ENCODE assay signal across 10 mouse cellular contexts in genomic region chr5:124449494-124449893, GRCm38 (mm10). TPM values are rescaled to one million over a fixed set of nuclear protein-coding genes. Genes with fewer than 3 reads are reported as not detected.
DNase-seq lines count a peak whose midpoint lies in the region; ATAC-seq and TF ChIP-seq lines count a peak whose summit lies in the region.
"Had no signal": no experiment of that assay in that cellular context is flagged by ENCODE, and none has a peak within 500 bp of the region (broad histone marks: within the 10 kb centered on the region; RNA-seq: fewer than 3 reads in every experiment).

No protein-coding gene starts in this region.

- peaks cover 54% of the 10 kb centered on the region for H3K4me1 ChIP-seq in heart, embryonic 10.5 days
- peaks cover 88% of the 10 kb centered on the region for H3K4me1 ChIP-seq in G1E (ENCODE audit: insufficient read depth, low read depth, low read length)
- peaks cover 41% of the 10 kb centered on the region for H3K4me1 ChIP-seq in embryonic facial prominence, embryonic 10.5 days
- H3K4me1 ChIP-seq in liver, embryonic 11.5 days (replicated peaks; ENCODE audit: control insufficient read depth, insufficient read depth, low read length), result peaks cover 44% of the 10 kb centered on the region
- peaks cover 25% of the 10 kb centered on the region for H3K4me1 ChIP-seq in hindbrain, embryonic 12.5 days

- H3K36me3 ChIP-seq in heart, embryonic 10.5 days, result peaks cover 78% of the 10 kb centered on the region
- H3K36me3 ChIP-seq in G1E (replicated peaks), result peaks cover 82% of the 10 kb centered on the region
- peaks cover 81% of the 10 kb centered on the region for H3K36me3 ChIP-seq in embryonic facial prominence, embryonic 10.5 days (replicated peaks)
- peaks cover 60% of the 10 kb centered on the region for H3K36me3 ChIP-seq in liver, embryonic 11.5 days (ENCODE audit: control insufficient read depth, insufficient read depth, low read length)
- H3K36me3 ChIP-seq in hindbrain, embryonic 12.5 days, result peaks cover 67% of the 10 kb centered on the region

- no peak for ATAC-seq in G1E (ENCODE audit: extremely low read depth, insufficient number of reproducible peaks, low FRiP score, poor library complexity, severe bottlenecking)
- ATAC-seq in liver, embryonic 11.5 days (replicated peaks; ENCODE audit: low FRiP score), result no peak
- ATAC-seq in hindbrain, embryonic 12.5 days (ENCODE audit: low FRiP score), result no peak
- ATAC-seq: forebrain, embryonic 13.5 days had no signal

- no peak overlapping the region for H3K4me3 ChIP-seq in heart, embryonic 10.5 days
- peak overlapping the region; percentile 10; the same call in 1 of the 2 replicates for H3K4me3 ChIP-seq in G1E (ENCODE audit: low read depth, low read length)
- H3K4me3 ChIP-seq in embryonic facial prominence, embryonic 10.5 days, result peak overlapping the region; percentile 24; the same call in 1 of the 2 replicates
- no peak overlapping the region for H3K4me3 ChIP-seq in liver, embryonic 11.5 days (ENCODE audit: low read depth, low read length)
- H3K4me3 ChIP-seq in hindbrain, embryonic 12.5 days, result no peak overlapping the region
- H3K4me3 ChIP-seq: forebrain, embryonic 13.5 days had no signal

- no peaks in the 10 kb centered on the region for H3K9me3 ChIP-seq in heart, embryonic 10.5 days
- H3K9me3 ChIP-seq in G1E (replicated peaks), result no peaks in the 10 kb centered on the region
- H3K9me3 ChIP-seq in embryonic facial prominence, embryonic 10.5 days, result no peaks in the 10 kb centered on the region
- no peaks in the 10 kb centered on the region for H3K9me3 ChIP-seq in liver, embryonic 11.5 days (ENCODE audit: control insufficient read depth, low read length)
- H3K9me3 ChIP-seq in hindbrain, embryonic 12.5 days (replicated peaks), result no peaks in the 10 kb centered on the region
- H3K9me3 ChIP-seq: forebrain, embryonic 13.5 days had no signal

- H3K9ac ChIP-seq in liver, embryonic 11.5 days (ENCODE audit: low read depth, low read length), result peak overlapping the region; percentile 35; the same call in 1 of the 2 replicates
- H3K9ac ChIP-seq in hindbrain, embryonic 12.5 days, result no peak overlapping the region
- H3K9ac ChIP-seq: forebrain, embryonic 13.5 days had no signal

- no peak for TF ChIP-seq CTCF in G1E (IDR thresholded peaks at IDR 0.05; ENCODE audit: low read depth, low read length)

- H3K27me3 ChIP-seq in heart, embryonic 10.5 days (ENCODE audit: insufficient read depth, poor library complexity, severe bottlenecking), result no peaks in the 10 kb centered on the region
- no peaks in the 10 kb centered on the region for H3K27me3 ChIP-seq in G1E (ENCODE audit: insufficient read depth, low read length)
- no peaks in the 10 kb centered on the region for H3K27me3 ChIP-seq in embryonic facial prominence, embryonic 10.5 days (replicated peaks; ENCODE audit: low read depth, poor library complexity, severe bottlenecking)
- no peaks in the 10 kb centered on the region for H3K27me3 ChIP-seq in liver, embryonic 11.5 days (replicated peaks; ENCODE audit: control insufficient read depth, insufficient read depth, low read length)
- no peaks in the 10 kb centered on the region for H3K27me3 ChIP-seq in hindbrain, embryonic 12.5 days
- H3K27me3 ChIP-seq: forebrain, embryonic 13.5 days had no signal

- WGBS in heart, embryonic 10.5 days, result 81% methylated on average over 6 of the region's 6 CpGs
- WGBS in embryonic facial prominence, embryonic 10.5 days, result 81% methylated on average over 6 of the region's 6 CpGs
- 81% methylated on average over 6 of the region's 6 CpGs for WGBS in liver, embryonic 11.5 days
- 76% methylated on average over 6 of the region's 6 CpGs for WGBS in hindbrain, embryonic 12.5 days

- peak; percentile 45 to 52 for DNase-seq in heart, adult 18-20 months
- no peak for DNase-seq in heart, embryonic 10.5 days (ENCODE audit: low spot score)
- no peak for DNase-seq in G1E (ENCODE audit: low spot score)
- no peak for DNase-seq in embryonic facial prominence, embryonic 10.5 days (ENCODE audit: low spot score)
- no peak for DNase-seq in liver, embryonic 11.5 days (ENCODE audit: low spot score)
- DNase-seq in embryo, embryonic 10.5 days (ENCODE audit: low spot score), result no peak
- no peak for DNase-seq in frontal cortex, postnatal 36 days (ENCODE audit: low spot score in 2 of 2)

- H3K27ac ChIP-seq in heart, embryonic 10.5 days, result no peak overlapping the region
- H3K27ac ChIP-seq in embryonic facial prominence, embryonic 10.5 days (replicated peaks), result no peak overlapping the region
- no peak overlapping the region for H3K27ac ChIP-seq in liver, embryonic 11.5 days (ENCODE audit: low read depth, low read length)
- H3K27ac ChIP-seq in hindbrain, embryonic 12.5 days, result no peak overlapping the region
- H3K27ac ChIP-seq: forebrain, embryonic 13.5 days; macrophage had no signal

- no peak overlapping the region; the same call in 1 of the 2 replicates for H3K4me2 ChIP-seq in liver, embryonic 11.5 days
- no peak overlapping the region for H3K4me2 ChIP-seq in hindbrain, embryonic 12.5 days (replicated peaks)
- H3K4me2 ChIP-seq: forebrain, embryonic 13.5 days had no signal

RNA-seq across cellular contexts. Expression of gene Kmt5a, which starts 9.8 kb away (rescaled TPM):
- 100 to 1,000 TPM; 205 to 229 TPM for total RNA-seq in heart, adult 18-20 months (2021)
- 49.6 and 54.5 TPM in 2 replicates for polyA plus RNA-seq in heart, embryonic 10.5 days (2016; fragmentation: Nextera tagmentation; extraction: Ambion mirVana)
- total RNA-seq in G1E (2014; fragmentation: Nextera tagmentation) (504 and 585 TPM in 2 replicates), G1E (2017) (85.1 and 91.8 TPM in 2 replicates)
- 293 and 320 TPM in 2 replicates for polyA plus RNA-seq in G1E (2012)
- polyA plus RNA-seq in embryonic facial prominence, embryonic 10.5 days (2016; fragmentation: Nextera tagmentation; extraction: Ambion mirVana), result 48.5 and 55.7 TPM in 2 replicates
- polyA plus RNA-seq in liver, embryonic 11.5 days (2014; fragmentation: Nextera tagmentation; extraction: Ambion mirVana), result 132 and 145 TPM in 2 replicates
- polyA plus RNA-seq in hindbrain, embryonic 12.5 days (2016; fragmentation: Nextera tagmentation; extraction: Ambion mirVana), result 62.9 and 67.3 TPM in 2 replicates

RNA-seq across cellular contexts. Expression of gene Sbno1, which starts 23.7 kb away (rescaled TPM):
- 10 to 100 TPM; 61.1 to 66.0 TPM for total RNA-seq in heart, adult 18-20 months (2021)
- polyA plus RNA-seq in heart, embryonic 10.5 days (2016; fragmentation: Nextera tagmentation; extraction: Ambion mirVana), result 74.4 and 80.5 TPM in 2 replicates
- total RNA-seq in G1E (2014; fragmentation: Nextera tagmentation) (260 and 302 TPM in 2 replicates), G1E (2017) (181 and 221 TPM in 2 replicates)
- 23.1 and 29.5 TPM in 2 replicates for polyA plus RNA-seq in G1E (2012)
- polyA plus RNA-seq in embryonic facial prominence, embryonic 10.5 days (2016; fragmentation: Nextera tagmentation; extraction: Ambion mirVana), result 98.3 and 103 TPM in 2 replicates
- 75.2 and 86.4 TPM in 2 replicates for polyA plus RNA-seq in liver, embryonic 11.5 days (2014; fragmentation: Nextera tagmentation; extraction: Ambion mirVana)
- 108 and 113 TPM in 2 replicates for polyA plus RNA-seq in hindbrain, embryonic 12.5 days (2016; fragmentation: Nextera tagmentation; extraction: Ambion mirVana)

RNA-seq across cellular contexts. Expression of gene Rilpl2, which starts 28.7 kb away (rescaled TPM):
- total RNA-seq in heart, adult 18-20 months (2021), result 1 to 10 TPM; 6.9 to 7.1 TPM
- polyA plus RNA-seq in heart, embryonic 10.5 days (2016; fragmentation: Nextera tagmentation; extraction: Ambion mirVana), result 13.3 and 18.3 TPM in 2 replicates
- 7.8 and 10.5 TPM in 2 replicates for total RNA-seq in G1E (2014; fragmentation: Nextera tagmentation)
- total RNA-seq in G1E (2017), result 17.3 and 21.4 TPM in 2 replicates
- polyA plus RNA-seq in G1E (2012), result 28.3 and 30.3 TPM in 2 replicates
- 24.9 and 26.0 TPM in 2 replicates for polyA plus RNA-seq in embryonic facial prominence, embryonic 10.5 days (2016; fragmentation: Nextera tagmentation; extraction: Ambion mirVana)
- polyA plus RNA-seq in liver, embryonic 11.5 days (2014; fragmentation: Nextera tagmentation; extraction: Ambion mirVana), result 18.7 and 19.8 TPM in 2 replicates
- polyA plus RNA-seq in hindbrain, embryonic 12.5 days (2016; fragmentation: Nextera tagmentation; extraction: Ambion mirVana), result 18.0 and 20.0 TPM in 2 replicates

RNA-seq across cellular contexts. Expression of gene Snrnp35, which starts 33.4 kb away (rescaled TPM):
- total RNA-seq in heart, adult 18-20 months (2021), result 10 to 100 TPM; 14.0 to 14.2 TPM
- 25.5 and 26.8 TPM in 2 replicates for polyA plus RNA-seq in heart, embryonic 10.5 days (2016; fragmentation: Nextera tagmentation; extraction: Ambion mirVana)
- 8.1 and 10.2 TPM in 2 replicates for total RNA-seq in G1E (2014; fragmentation: Nextera tagmentation)
- total RNA-seq in G1E (2017), result 9.8 and 10.1 TPM in 2 replicates
- 24.4 and 26.6 TPM in 2 replicates for polyA plus RNA-seq in G1E (2012)
- polyA plus RNA-seq in embryonic facial prominence, embryonic 10.5 days (2016; fragmentation: Nextera tagmentation; extraction: Ambion mirVana), result 28.3 and 28.8 TPM in 2 replicates
- 13.6 and 14.0 TPM in 2 replicates for polyA plus RNA-seq in liver, embryonic 11.5 days (2014; fragmentation: Nextera tagmentation; extraction: Ambion mirVana)
- polyA plus RNA-seq in hindbrain, embryonic 12.5 days (2016; fragmentation: Nextera tagmentation; extraction: Ambion mirVana), result 23.8 and 27.2 TPM in 2 replicates

Comparison
In these comparisons a context has a peak if more than half of its experiments do, and no peak if none do; other contexts are left out.
1. DNase-seq: peak in heart, adult 18-20 months (2 of 2); none in heart, embryonic 10.5 days (single experiment), G1E (single experiment), embryonic facial prominence, embryonic 10.5 days (single experiment), liver, embryonic 11.5 days (single experiment), embryo, embryonic 10.5 days (single experiment) and frontal cortex, postnatal 36 days (0 of 2).
2. H3K4me3 ChIP-seq: peak in G1E (single experiment) and embryonic facial prominence, embryonic 10.5 days (single experiment); none in heart, embryonic 10.5 days (single experiment), liver, embryonic 11.5 days (single experiment) and hindbrain, embryonic 12.5 days (single experiment).